Mouse (Mus musculus) gastrocnemius, adult 8-10 months (tissue): ENCODE results near the gene Ufsp2. TPM values are rescaled to one million over a fixed set of nuclear protein-coding genes. Genes with fewer than 3 reads are reported as not detected.

ENCODE experiments used
- DNase-seq, 2 experiments: peaks; one replicate each; pipeline ENCODE4 v3.0.0; 2022; ENCODE audit warnings: low spot score in 2 of 2
- total RNA-seq, 4 experiments: library from RNA; stranded (reverse); gene quantifications; 2 replicates each; pipeline ENCODE4 v1.2.4; 2022

The Ufsp2 gene
- total RNA-seq, 4 experiments from 2014 or later, result 37.2 to 41.5 (median 39.0) TPM

GRCm38 (mm10) chr8:46010746-46011680 is 35.7 kb downstream of the Ufsp2 start:
- DNase-seq, result no peak

- no peak for DNase-seq
Observed at GRCm38 (mm10) chr8:46022203-46022602, 46.9 kb downstream of the Ufsp2 start.

- no peak for DNase-seq
Observed at GRCm38 (mm10) chr8:46022758-46023157, 47.4 kb downstream of the Ufsp2 start.

- no peak for DNase-seq
Observed at GRCm38 (mm10) chr8:46024392-46024791, 49.1 kb downstream of the Ufsp2 start.

GRCm38 (mm10) chr8:46036217-46036616 is 60.9 kb downstream of the Ufsp2 start:
- no peak for DNase-seq

GRCm38 (mm10) chr8:46039666-46040065 is 64.3 kb downstream of the Ufsp2 start:
- no peak for DNase-seq

- no peak for DNase-seq
Observed at GRCm38 (mm10) chr8:46040260-46040659, 64.9 kb downstream of the Ufsp2 start.

Other genes starting within 250 kb of the Ufsp2 start
- 100 to 1,000 TPM; 733 to 955 (median 812) TPM for gene Pdlim3, start 90.1 kb upstream of the Ufsp2 start, total RNA-seq
- not detected for gene Ccdc110, start 40.9 kb upstream of the Ufsp2 start, total RNA-seq
- gene 1700029J07Rik, start 276 bp upstream of the Ufsp2 start, total RNA-seq, result under 1 TPM; 0.27 to 0.62 (median 0.37) TPM
- 1 to 10 TPM; 2.0 to 3.1 (median 2.7) TPM for gene Lrp2bp, start 23.8 kb downstream of the Ufsp2 start, total RNA-seq
- 1 to 10 TPM; 2.2 to 3.5 (median 2.7) TPM for gene Ankrd37, start 30.2 kb downstream of the Ufsp2 start, total RNA-seq
- gene Cfap97, start 176.2 kb downstream of the Ufsp2 start, total RNA-seq, result 10 to 100 TPM; 13.5 to 17.4 (median 14.5) TPM
- gene Snx25, start 176.6 kb downstream of the Ufsp2 start, total RNA-seq, result 1 to 10 TPM; 5.1 to 7.0 (median 6.2) TPM
- 1,000 to 10,000 TPM; 2,862 to 3,030 (median 2,917) TPM for gene Slc25a4, start 235.8 kb downstream of the Ufsp2 start, total RNA-seq